Mouse (Mus musculus) myocyte (in vitro differentiated cells): ENCODE measurements around the gene Map2k5. TPM values are rescaled to one million over a fixed set of nuclear protein-coding genes. Genes with fewer than 3 reads are reported as not detected.

Experiments used
- H3K27me3 ChIP-seq: one replicate; pipeline ENCODE4 v1.6.1; 2011; ENCODE audit not compliant: control insufficient read depth, insufficient read depth, insufficient read length
- H3K36me3 ChIP-seq: one replicate; pipeline ENCODE4 v1.6.1; 2011; ENCODE audit not compliant: control insufficient read depth, insufficient read depth
- H3K4me2 ChIP-seq: one replicate; pipeline ENCODE4 v1.6.1; 2011; ENCODE audit warnings: low read depth, control low read depth
- H3K4me3 ChIP-seq: one replicate; pipeline ENCODE4 v1.5.1; 2011; ENCODE audit warnings: mild to moderate bottlenecking, control low read depth, moderate library complexity
- H3K79me2 ChIP-seq: one replicate; pipeline ENCODE4 v1.6.1; 2011; ENCODE audit not compliant: control insufficient read depth, insufficient read depth
- H3ac ChIP-seq: one replicate; pipeline ENCODE4 v1.6.1; 2011; ENCODE audit not compliant: control insufficient read depth, insufficient read length
- CEBPB ChIP-seq: IDR thresholded peaks from 2 replicates; pipeline ENCODE4 v1.6.1; 2011; ENCODE audit warnings: mild to moderate bottlenecking, moderate library complexity; ENCODE audit not compliant: poor library complexity, insufficient read depth, severe bottlenecking
- E2F4 ChIP-seq: IDR thresholded peaks from one replicate; pipeline ENCODE4 v1.6.1; 2011; ENCODE audit warnings: mild to moderate bottlenecking, control low read depth, moderate library complexity; ENCODE audit not compliant: insufficient read depth
- MAX ChIP-seq: IDR thresholded peaks from one replicate; pipeline ENCODE4 v1.6.1; 2011; ENCODE audit warnings: low read depth, mild to moderate bottlenecking, control low read depth
- MYOD1 ChIP-seq, 3 experiments: IDR thresholded peaks; one replicate each; pipeline ENCODE4 v1.6.1; 2011; ENCODE audit warnings: control low read depth in 2 of 3, low read depth in 2 of 3, mild to moderate bottlenecking in 2 of 3, moderate library complexity in 1 of 3; ENCODE audit not compliant: insufficient read length in 2 of 3, control insufficient read depth in 1 of 3
- MYOG ChIP-seq, 3 experiments: IDR thresholded peaks; one replicate each; pipeline ENCODE4 v1.6.1; 2011; ENCODE audit warnings: control low read depth in 2 of 3, low read depth in 2 of 3, mild to moderate bottlenecking in 2 of 3; ENCODE audit not compliant: insufficient read length in 2 of 3, control insufficient read depth in 1 of 3, insufficient read depth in 1 of 3
- POLR2A ChIP-seq: IDR thresholded peaks from one replicate; pipeline ENCODE4 v1.6.1; 2011; ENCODE audit warnings: low read depth, mild to moderate bottlenecking, control low read depth, moderate library complexity; ENCODE audit not compliant: insufficient read length
- POLR2AphosphoS2 ChIP-seq: IDR thresholded peaks from one replicate; pipeline ENCODE4 v1.6.1; 2011; ENCODE audit warnings: low read depth, control low read depth; ENCODE audit not compliant: insufficient read length
- REST ChIP-seq: IDR thresholded peaks from one replicate; pipeline ENCODE4 v1.6.1; 2011; ENCODE audit warnings: mild to moderate bottlenecking, control low read depth, moderate library complexity; ENCODE audit not compliant: insufficient read depth, insufficient read length
- SRF ChIP-seq: IDR thresholded peaks from one replicate; pipeline ENCODE4 v1.6.1; 2011; ENCODE audit warnings: low read depth; ENCODE audit not compliant: control insufficient read depth, insufficient read length
- TCF12 ChIP-seq: IDR thresholded peaks from one replicate; pipeline ENCODE4 v1.6.1; 2011; ENCODE audit warnings: mild to moderate bottlenecking, control low read depth; ENCODE audit not compliant: poor library complexity, insufficient read depth, severe bottlenecking
- TCF3 ChIP-seq: IDR thresholded peaks from one replicate; pipeline ENCODE4 v1.6.1; 2011; ENCODE audit warnings: low read depth, control low read depth; ENCODE audit not compliant: insufficient read length
- USF1 ChIP-seq: IDR thresholded peaks from one replicate; pipeline ENCODE4 v1.6.1; 2011; ENCODE audit warnings: low read depth, mild to moderate bottlenecking, control low read depth, moderate library complexity
- polyA plus RNA-seq: library from polyadenylated mRNA; unstranded; fragments of >200 nt; fragmentation: generic; extraction: Trizol; gene quantifications from one replicate; pipeline ENCODE4 v1.2.1, GENCODE M21; 2012; ENCODE audit warnings: missing spikeins

The Map2k5 gene
- polyA plus RNA-seq, 1 experiment: 17.7 TPM

DNA sequence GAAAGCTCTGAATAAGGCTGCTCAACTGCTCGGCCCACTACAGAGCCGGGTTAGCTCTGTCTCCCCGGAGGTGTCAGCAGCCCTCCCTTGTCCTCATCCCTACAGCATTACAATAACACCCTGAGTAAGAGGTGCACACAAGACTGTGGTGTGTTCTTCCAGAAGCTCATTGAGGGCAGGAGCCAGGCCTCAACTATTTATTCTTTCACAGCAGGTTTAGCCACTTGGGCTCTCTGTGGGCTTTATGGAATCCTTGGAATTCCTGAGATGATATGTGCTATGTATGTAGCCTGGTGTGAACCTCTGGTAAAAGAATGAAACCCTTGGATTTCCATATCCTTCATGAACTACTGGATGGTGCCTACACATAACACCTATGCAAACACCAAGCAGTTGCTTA is 28.5 kb downstream of the Map2k5 start:
- Histone ChIP-seq H3ac (no peak overlapping the region), H3K27me3 (no peaks in the 10 kb centered on the region), H3K79me2 (no peaks in the 10 kb centered on the region), H3K4me3 (no peak overlapping the region), H3K4me2 (no peak overlapping the region), H3K36me3 (no peaks in the 10 kb centered on the region)
- no peak for TF ChIP-seq USF1
- no peak for TF ChIP-seq MAX
- no peak for TF ChIP-seq SRF
- TF ChIP-seq TCF12: no peak
- TF ChIP-seq POLR2A: no peak
- no peak for TF ChIP-seq MYOD1 (IDR thresholded peaks at IDR 0.05; ENCODE audit: control insufficient read depth in 1 of 3, insufficient read length in 2 of 3, low read depth in 2 of 3)
- no peak for TF ChIP-seq REST
- no peak for TF ChIP-seq E2F4
- TF ChIP-seq MYOG (IDR thresholded peaks at IDR 0.05; ENCODE audit: control insufficient read depth in 1 of 3, insufficient read depth in 1 of 3, insufficient read length in 2 of 3, low read depth in 2 of 3): no peak
- TF ChIP-seq CEBPB: no peak
- TF ChIP-seq TCF3: no peak
- TF ChIP-seq POLR2AphosphoS2: no peak

DNA sequence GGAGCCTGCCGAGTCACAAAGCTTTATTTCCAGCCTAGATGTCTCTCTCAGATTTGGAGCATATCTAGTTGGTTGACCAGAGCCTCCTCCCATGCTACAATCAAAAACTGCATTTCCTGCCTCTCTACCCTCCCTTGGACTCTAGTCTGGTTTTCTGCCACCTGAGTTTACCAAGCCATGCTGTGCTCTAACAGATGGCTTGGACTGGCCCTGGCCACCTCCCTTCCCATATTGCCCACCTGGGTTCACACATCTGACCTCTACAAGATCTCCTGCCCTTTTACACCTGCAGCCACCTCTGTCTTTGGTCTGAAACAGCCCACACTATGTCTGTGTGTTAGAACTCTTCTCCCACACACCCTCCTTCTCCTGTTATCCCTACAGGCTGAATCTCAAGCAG is 29.6 kb downstream of the Map2k5 start:
- Histone ChIP-seq H3K27me3 (no peaks in the 10 kb centered on the region), H3K36me3 (no peaks in the 10 kb centered on the region), H3ac (no peak overlapping the region), H3K4me3 (no peak overlapping the region), H3K4me2 (no peak overlapping the region), H3K79me2 (no peaks in the 10 kb centered on the region)
- TF ChIP-seq MYOD1 (IDR thresholded peaks at IDR 0.05; ENCODE audit: control insufficient read depth in 1 of 3, insufficient read length in 2 of 3, low read depth in 2 of 3) (no peak), E2F4 (no peak), MYOG (IDR thresholded peaks at IDR 0.05; ENCODE audit: control insufficient read depth in 1 of 3, insufficient read depth in 1 of 3, insufficient read length in 2 of 3, low read depth in 2 of 3) (no peak), REST (no peak), SRF (no peak), TCF12 (no peak), POLR2AphosphoS2 (no peak), USF1 (no peak), POLR2A (no peak), MAX (no peak), TCF3 (no peak), CEBPB (no peak)

DNA sequence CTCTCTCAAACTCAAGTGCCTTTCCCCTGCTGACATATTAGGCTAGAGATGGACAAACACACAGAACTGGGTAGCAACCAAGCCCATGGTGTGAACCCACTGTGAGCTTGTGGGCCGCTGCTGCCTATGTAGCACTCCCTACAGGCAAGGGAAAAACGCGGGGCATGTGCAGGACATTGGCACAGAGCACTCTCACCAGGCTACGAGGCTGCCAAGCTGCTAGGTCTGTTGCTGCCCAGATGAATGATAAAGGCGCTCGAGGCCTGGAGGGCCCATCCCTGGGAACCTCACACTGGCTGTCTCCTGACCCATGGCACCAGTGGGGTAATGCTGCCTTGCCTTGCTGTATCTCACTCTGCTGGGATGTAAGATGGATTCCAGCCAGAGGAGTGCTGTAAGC is 31.7 kb downstream of the Map2k5 start:
- TF ChIP-seq TCF3: no peak
- TF ChIP-seq POLR2AphosphoS2: no peak
- H3K4me3 ChIP-seq: no peak overlapping the region
- H3K79me2 ChIP-seq: no peaks in the 10 kb centered on the region
- H3ac ChIP-seq: no peak overlapping the region
- no peak overlapping the region for H3K4me2 ChIP-seq
- H3K36me3 ChIP-seq: no peaks in the 10 kb centered on the region
- H3K27me3 ChIP-seq: no peaks in the 10 kb centered on the region

- no peak overlapping the region for H3K4me2 ChIP-seq
- H3K79me2 ChIP-seq: no peaks in the 10 kb centered on the region
- peaks cover 3% of the 10 kb centered on the region for H3K36me3 ChIP-seq
- no peak for TF ChIP-seq MYOG (IDR thresholded peaks at IDR 0.05; ENCODE audit: control insufficient read depth in 1 of 3, insufficient read depth in 1 of 3, insufficient read length in 2 of 3, low read depth in 2 of 3)
- no peak for TF ChIP-seq POLR2AphosphoS2
- TF ChIP-seq TCF12: no peak
- no peak for TF ChIP-seq TCF3
- TF ChIP-seq REST: no peak
- TF ChIP-seq MYOD1 (IDR thresholded peaks at IDR 0.05; ENCODE audit: control insufficient read depth in 1 of 3, insufficient read length in 2 of 3, low read depth in 2 of 3): no peak
- TF ChIP-seq USF1: no peak
- no peak for TF ChIP-seq POLR2A
- H3K27me3 ChIP-seq: no peaks in the 10 kb centered on the region
- no peak overlapping the region for H3K4me3 ChIP-seq
- no peak overlapping the region for H3ac ChIP-seq
Observed at GRCm38 (mm10) chr9:63341761-63342160, 35.9 kb downstream of the Map2k5 start.

DNA sequence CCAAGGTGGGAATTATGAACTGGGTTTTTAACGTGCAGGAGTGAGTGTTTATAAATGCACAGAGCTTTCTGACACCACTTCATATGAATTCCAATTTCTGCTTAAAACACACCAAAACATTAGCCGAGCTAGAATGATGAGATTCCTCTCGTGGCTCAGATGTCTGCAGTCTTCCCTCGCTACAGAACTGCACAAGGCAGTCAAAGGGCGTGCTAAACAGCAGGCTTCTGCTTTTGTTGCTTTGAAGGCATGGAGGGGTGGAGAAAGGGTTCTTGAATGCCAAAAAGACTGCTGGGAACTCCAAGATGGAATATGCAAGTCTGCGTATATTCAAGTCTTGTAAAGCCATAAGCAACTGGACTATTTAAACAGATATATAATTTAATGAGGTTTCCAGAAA is 38.4 kb downstream of the Map2k5 start:
- Histone ChIP-seq H3K27me3 (no peaks in the 10 kb centered on the region), H3K36me3 (peaks cover 3% of the 10 kb centered on the region), H3K4me2 (no peak overlapping the region), H3K79me2 (no peaks in the 10 kb centered on the region), H3K4me3 (no peak overlapping the region), H3ac (no peak overlapping the region)
- no peak for TF ChIP-seq POLR2A
- TF ChIP-seq POLR2AphosphoS2: no peak
- TF ChIP-seq CEBPB: no peak
- no peak for TF ChIP-seq TCF12
- TF ChIP-seq TCF3: no peak
- no peak for TF ChIP-seq REST
- no peak for TF ChIP-seq MYOD1 (IDR thresholded peaks at IDR 0.05; ENCODE audit: control insufficient read depth in 1 of 3, insufficient read length in 2 of 3, low read depth in 2 of 3)
- no peak for TF ChIP-seq MYOG (IDR thresholded peaks at IDR 0.05; ENCODE audit: control insufficient read depth in 1 of 3, insufficient read depth in 1 of 3, insufficient read length in 2 of 3, low read depth in 2 of 3)
- TF ChIP-seq MAX: no peak
- no peak for TF ChIP-seq E2F4
- TF ChIP-seq USF1: no peak
